Mouse (Mus musculus) C2C12 (cell line): ENCODE measurements at regions not wholly inside any gene's neighbourhood (a gene's known extent, or its start where the extent isn't known, plus 50 kb on each side); places are given as distances from the start of the nearest gene placed in this dataset.

ENCODE experiments used
- CEBPB ChIP-seq: IDR thresholded peaks from one replicate; pipeline ENCODE4 v1.6.1; 2011; ENCODE audit warnings: low read depth, mild to moderate bottlenecking, control low read depth, moderate library complexity
- CTCF ChIP-seq: IDR thresholded peaks from one replicate; pipeline ENCODE4 v1.5.1; 2011; ENCODE audit not compliant: control insufficient read depth, insufficient read depth, insufficient read length
- MYOD1 ChIP-seq: IDR thresholded peaks from one replicate; pipeline ENCODE4 v1.6.1; 2011; ENCODE audit warnings: low read depth; ENCODE audit not compliant: control insufficient read depth, insufficient read length
- MYOG ChIP-seq: IDR thresholded peaks from one replicate; pipeline ENCODE4 v1.6.1; 2011; ENCODE audit not compliant: control insufficient read depth, insufficient read length; ENCODE audit errors: extremely low read depth

DNA sequence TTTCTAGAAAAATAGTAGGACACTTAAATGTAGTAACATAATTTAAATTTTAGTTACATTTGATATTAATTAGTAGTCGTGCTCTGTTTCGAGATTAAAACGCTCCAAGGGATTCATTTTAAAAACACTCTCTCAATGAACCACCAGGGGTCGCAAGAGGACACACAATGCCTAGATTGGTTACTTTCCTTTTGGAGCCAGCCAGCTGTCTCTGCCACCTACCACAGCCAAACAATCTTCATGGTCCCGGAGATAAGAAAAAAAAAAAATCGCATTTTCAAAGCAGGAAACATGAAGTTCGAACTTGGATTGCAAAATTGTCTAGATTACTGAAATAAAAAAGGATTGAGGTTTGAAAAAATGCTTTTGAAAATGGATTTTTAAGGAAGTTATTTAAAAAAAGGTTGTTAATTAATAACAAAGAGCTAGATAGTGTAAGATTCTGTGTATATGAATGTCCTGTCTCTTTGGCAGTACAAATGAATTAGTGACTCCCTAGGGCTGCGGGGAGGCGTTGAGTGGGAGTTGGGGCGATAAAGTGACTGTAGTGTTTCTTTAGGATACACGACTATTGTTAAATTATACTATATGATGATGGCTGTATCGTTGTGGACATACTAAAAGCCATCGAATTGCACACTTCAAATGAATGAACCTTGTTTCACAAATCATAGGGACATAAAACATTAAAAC is 108.6 kb downstream of the Gm5447 start:
- TF ChIP-seq CTCF, result no peak
- TF ChIP-seq MYOD1, result peak; percentile 38
- no peak for TF ChIP-seq CEBPB
- TF ChIP-seq MYOG, result no peak
